Mouse (Mus musculus) G1E (cell line): ENCODE results near the gene Slc6a19. TPM values are rescaled to one million over a fixed set of nuclear protein-coding genes. Genes with fewer than 3 reads are reported as not detected.

Source experiments
- ATAC-seq: 2 replicates; pipeline ENCODE4 v1.8.0; 2016; ENCODE audit warnings: mild to moderate bottlenecking; ENCODE audit not compliant: insufficient number of reproducible peaks, poor library complexity, low FRiP score, severe bottlenecking; ENCODE audit errors: extremely low read depth
- DNase-seq: peaks from one replicate; pipeline ENCODE4 v3.0.0; 2012; ENCODE audit warnings: low spot score
- H3K27me3 ChIP-seq: 2 replicates; pipeline ENCODE4 v1.6.1; 2012; ENCODE audit warnings: mild to moderate bottlenecking, low read length, inconsistent platforms; ENCODE audit not compliant: insufficient read depth
- H3K36me3 ChIP-seq: replicated peaks from 2 replicates; pipeline ENCODE3; 2012; ENCODE audit warnings: mild to moderate bottlenecking, inconsistent platforms
- H3K4me1 ChIP-seq: 2 replicates; pipeline ENCODE4 v1.6.1; 2012; ENCODE audit warnings: low read depth, low read length, inconsistent platforms, mixed read lengths; ENCODE audit not compliant: insufficient read depth
- H3K4me3 ChIP-seq: 2 replicates; pipeline ENCODE4 v1.5.1; 2012; ENCODE audit warnings: low read depth, mild to moderate bottlenecking, inconsistent platforms, low read length, moderate library complexity, mixed read lengths
- H3K9me3 ChIP-seq: replicated peaks from 2 replicates; pipeline ENCODE4 v1.6.1; 2012; ENCODE audit warnings: inconsistent platforms
- CTCF ChIP-seq: IDR thresholded peaks from 2 replicates; pipeline ENCODE4 v1.5.1; 2012; ENCODE audit warnings: low read depth, low read length, inconsistent platforms, mixed read lengths
- GATA1 ChIP-seq: IDR thresholded peaks from 2 replicates; pipeline ENCODE4 v1.6.1; 2012; ENCODE audit warnings: borderline replicate concordance, low read length, inconsistent platforms, mixed read lengths
- GATA2 ChIP-seq: IDR thresholded peaks from 2 replicates; pipeline ENCODE4 v1.6.1; 2012; ENCODE audit warnings: low read depth, low read length, inconsistent platforms, borderline replicate concordance
- POLR2AphosphoS5 ChIP-seq: IDR thresholded peaks from 2 replicates; pipeline ENCODE4 v1.6.1; 2012; ENCODE audit warnings: low read depth, low read length, inconsistent platforms; ENCODE audit not compliant: insufficient replicate concordance
- TAL1 ChIP-seq: conservative IDR thresholded peaks from 2 replicates; pipeline ENCODE4 v1.6.1; 2012; ENCODE audit warnings: low read depth, low read length, inconsistent platforms, mixed read lengths
- polyA plus RNA-seq: library from polyadenylated mRNA; stranded (reverse); fragments of >175 nt; gene quantifications from 2 replicates; pipeline ENCODE4 v1.2.3, GENCODE M21; 2012
- total RNA-seq, 2 experiments: library from RNA; stranded (forward) in 1 of 2; stranded (reverse) in 1 of 2; fragments of 200-1000 nt in 1 of 2; fragments of >200 nt in 1 of 2; fragmentation: Nextera tagmentation in 1 of 2; gene quantifications; 2 replicates each; pipeline ENCODE4 v1.2.3; 2014 to 2017

Slc6a19 gene
- total and polyA plus RNA-seq, 3 experiments, result 0.22 TPM; not detected in 2

DNA sequence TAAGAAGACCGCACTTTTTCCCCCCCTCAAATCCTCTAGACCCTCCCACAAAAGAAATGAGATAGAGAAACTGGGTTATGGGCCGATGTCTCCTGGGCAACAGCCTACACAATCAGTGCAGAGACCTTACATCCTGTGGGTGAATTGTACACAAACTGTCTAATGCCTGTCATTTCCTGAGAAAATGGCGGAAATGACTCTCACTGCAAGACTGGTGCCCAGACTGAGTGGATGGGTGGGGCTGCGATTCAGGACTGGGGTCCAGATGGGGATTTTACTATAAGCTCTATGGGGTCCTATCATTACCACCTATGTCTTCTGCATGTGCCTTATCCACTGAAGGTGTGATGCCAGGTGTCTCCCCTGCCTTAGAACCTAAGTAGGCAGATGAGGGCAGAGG, 1.9 kb downstream of the Slc6a19 start:
- H3K4me3 ChIP-seq, result no peak overlapping the region
- ATAC-seq (no peak), DNase-seq (no peak)
- H3K36me3 ChIP-seq, result no peaks in the 10 kb centered on the region
- no peak for TF ChIP-seq GATA2
- no peaks in the 10 kb centered on the region for H3K4me1 ChIP-seq
- peaks cover 6% of the 10 kb centered on the region for H3K27me3 ChIP-seq
- H3K9me3 ChIP-seq, result no peaks in the 10 kb centered on the region

GRCm38 (mm10) chr13:73701161-73701883, 3.3 kb downstream of the Slc6a19 start:
- no peaks in the 10 kb centered on the region for H3K4me1 ChIP-seq
- TF ChIP-seq GATA2 (no peak), GATA1 (no peak), TAL1 (no peak), POLR2AphosphoS5 (no peak), CTCF (no peak)
- no peaks in the 10 kb centered on the region for H3K9me3 ChIP-seq
- DNase-seq, result no peak
- no peak for ATAC-seq
- no peaks in the 10 kb centered on the region for H3K36me3 ChIP-seq
- no peak overlapping the region for H3K4me3 ChIP-seq
- H3K27me3 ChIP-seq, result peaks cover 6% of the 10 kb centered on the region

DNA sequence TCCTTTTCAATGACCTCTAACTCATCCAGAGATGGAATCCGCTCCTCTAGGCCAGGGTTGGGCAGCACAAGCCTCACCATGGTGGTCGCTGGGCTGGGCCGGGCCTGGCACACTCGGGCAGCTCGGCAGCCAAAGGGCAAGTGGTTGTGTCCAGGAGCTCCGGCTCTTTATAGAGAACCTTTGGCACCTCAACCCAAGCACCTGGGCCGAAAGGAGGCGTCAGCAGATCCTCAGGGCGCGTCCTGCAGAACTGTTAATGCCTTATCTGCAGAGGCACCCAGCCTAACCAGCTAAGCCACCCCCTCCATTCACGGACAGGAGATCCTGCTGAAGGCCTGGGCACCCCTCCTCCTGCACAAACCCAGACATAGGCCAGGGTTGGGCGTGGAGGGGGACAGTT, 4.1 kb downstream of the Slc6a19 start:
- Histone ChIP-seq H3K4me1 (no peaks in the 10 kb centered on the region), H3K36me3 (no peaks in the 10 kb centered on the region), H3K4me3 (no peak overlapping the region), H3K9me3 (no peaks in the 10 kb centered on the region), H3K27me3 (peaks cover 6% of the 10 kb centered on the region)
- no peak for ATAC-seq
- TF ChIP-seq CTCF, result no peak
- TF ChIP-seq POLR2AphosphoS5, result no peak
- no peak for TF ChIP-seq GATA1
- TF ChIP-seq TAL1, result no peak
- TF ChIP-seq GATA2, result no peak
- DNase-seq, result no peak

DNA sequence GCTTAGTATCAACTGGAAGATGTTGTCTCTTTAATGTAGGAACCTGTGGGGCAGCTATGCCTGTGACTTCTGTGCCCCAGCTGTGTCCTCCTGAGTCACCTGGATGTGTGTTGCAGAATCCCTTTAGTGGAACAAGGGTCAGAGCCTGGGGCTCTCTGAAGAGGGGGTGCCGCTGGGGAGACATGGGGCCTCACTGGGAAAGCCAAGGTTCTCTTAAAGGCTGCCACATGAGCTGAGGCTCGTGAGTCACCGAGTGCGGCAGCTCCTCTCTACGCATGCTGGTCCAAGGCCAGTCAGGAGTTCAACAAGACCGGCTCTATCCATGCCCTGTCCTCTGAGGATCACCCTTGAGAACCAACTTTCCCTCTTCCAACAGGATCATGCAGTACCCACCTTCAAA, 5.0 kb downstream of the Slc6a19 start:
- no peak for TF ChIP-seq TAL1
- TF ChIP-seq GATA1, result no peak
- no peak for TF ChIP-seq POLR2AphosphoS5
- TF ChIP-seq CTCF, result no peak
- no peak for TF ChIP-seq GATA2
- Histone ChIP-seq H3K27me3 (peaks cover 6% of the 10 kb centered on the region), H3K4me3 (no peak overlapping the region), H3K4me1 (no peaks in the 10 kb centered on the region), H3K36me3 (no peaks in the 10 kb centered on the region), H3K9me3 (no peaks in the 10 kb centered on the region)
- ATAC-seq, result no peak
- DNase-seq, result no peak

DNA sequence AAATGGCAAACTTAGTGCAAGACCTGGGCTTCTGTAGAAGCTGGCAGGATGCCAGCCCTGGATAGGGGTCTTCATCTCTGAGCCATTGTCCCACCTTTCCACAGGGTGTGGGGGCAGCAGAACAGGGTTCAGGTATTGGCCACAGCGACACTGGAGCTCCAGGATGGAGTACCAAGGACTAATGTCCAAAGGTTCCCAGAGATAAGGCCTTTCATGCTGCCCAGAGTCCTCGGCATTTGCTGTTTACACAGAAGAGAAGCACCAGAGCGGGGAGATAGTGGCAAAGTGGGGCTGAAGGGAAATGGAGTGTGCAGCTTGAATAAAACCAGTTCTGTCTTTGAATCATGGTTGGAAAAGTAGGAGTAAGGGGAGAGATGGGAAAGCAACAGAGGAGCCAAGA, 8.1 kb downstream of the Slc6a19 start:
- Histone ChIP-seq H3K36me3 (no peaks in the 10 kb centered on the region), H3K27me3 (peaks cover 2% of the 10 kb centered on the region; the same call in 1 of the 2 replicates), H3K4me1 (no peaks in the 10 kb centered on the region), H3K4me3 (no peak overlapping the region), H3K9me3 (no peaks in the 10 kb centered on the region)
- ATAC-seq (no peak), DNase-seq (no peak)
- TF ChIP-seq GATA2, result no peak
- TF ChIP-seq POLR2AphosphoS5, result no peak

DNA sequence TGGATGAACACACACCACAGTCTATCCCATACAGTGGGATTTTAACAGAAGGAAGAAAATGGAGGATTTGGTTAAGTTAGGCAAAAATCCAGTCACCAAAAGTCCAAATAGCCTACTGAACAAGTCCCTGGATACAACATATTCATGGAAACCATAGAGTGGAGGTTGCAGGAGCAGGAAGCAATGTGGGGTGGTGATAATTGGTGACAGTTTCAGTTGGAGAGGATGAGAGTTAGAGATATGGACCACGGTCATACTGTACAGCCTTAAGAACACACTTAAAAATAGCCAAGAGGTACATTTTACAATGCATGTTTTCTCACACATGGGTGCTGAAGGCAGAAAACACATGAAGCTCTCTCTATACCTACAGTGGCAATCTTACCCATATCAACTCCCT, 9.7 kb downstream of the Slc6a19 start:
- H3K4me1 ChIP-seq, result no peaks in the 10 kb centered on the region
- no peaks in the 10 kb centered on the region for H3K9me3 ChIP-seq
- no peak for ATAC-seq
- no peaks in the 10 kb centered on the region for H3K36me3 ChIP-seq
- no peak for DNase-seq
- TF ChIP-seq GATA2 (no peak), GATA1 (no peak), TAL1 (no peak), POLR2AphosphoS5 (no peak), CTCF (no peak)
- H3K4me3 ChIP-seq, result no peak overlapping the region
- H3K27me3 ChIP-seq, result no peaks in the 10 kb centered on the region; the same call in 1 of the 2 replicates

DNA sequence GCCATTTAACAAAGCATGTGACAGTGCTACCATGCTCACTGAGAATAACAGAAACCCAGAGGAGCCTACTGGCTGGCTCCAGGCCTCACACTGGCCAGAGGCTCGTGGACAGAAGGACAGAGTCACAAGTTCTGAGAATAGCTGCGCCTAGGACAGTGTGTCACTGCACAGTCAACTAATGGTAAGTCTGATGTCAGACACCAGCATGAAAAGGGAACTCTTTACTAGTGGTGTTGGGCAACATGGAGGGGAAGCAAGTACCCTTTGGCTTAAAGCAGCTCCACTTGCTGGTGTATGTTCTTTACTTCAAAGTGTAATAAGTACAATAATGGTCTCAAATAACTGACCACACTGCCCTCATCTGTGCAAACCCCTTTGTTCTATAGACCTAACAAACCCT, 11.3 kb downstream of the Slc6a19 start:
- no peaks in the 10 kb centered on the region for H3K9me3 ChIP-seq
- H3K4me1 ChIP-seq, result no peaks in the 10 kb centered on the region
- no peak overlapping the region for H3K4me3 ChIP-seq
- H3K27me3 ChIP-seq, result no peaks in the 10 kb centered on the region
- DNase-seq (no peak), ATAC-seq (no peak)
- TF ChIP-seq POLR2AphosphoS5 (no peak), GATA1 (no peak), CTCF (no peak), TAL1 (no peak), GATA2 (no peak)
- H3K36me3 ChIP-seq, result no peaks in the 10 kb centered on the region
